Mouse (Mus musculus) natural killer cell, adult 2 months (primary cell): ENCODE results near the gene Ifnlr1.

Experiments used
- DNase-seq, 2 experiments: peaks; one replicate each; pipeline ENCODE4 v3.0.0; 2022; ENCODE audit warnings: low spot score in 2 of 2

The Ifnlr1 gene

GRCm38 (mm10) chr4:135743520-135743919, 57.4 kb downstream of the Ifnlr1 start:
- no peak for DNase-seq

DNA sequence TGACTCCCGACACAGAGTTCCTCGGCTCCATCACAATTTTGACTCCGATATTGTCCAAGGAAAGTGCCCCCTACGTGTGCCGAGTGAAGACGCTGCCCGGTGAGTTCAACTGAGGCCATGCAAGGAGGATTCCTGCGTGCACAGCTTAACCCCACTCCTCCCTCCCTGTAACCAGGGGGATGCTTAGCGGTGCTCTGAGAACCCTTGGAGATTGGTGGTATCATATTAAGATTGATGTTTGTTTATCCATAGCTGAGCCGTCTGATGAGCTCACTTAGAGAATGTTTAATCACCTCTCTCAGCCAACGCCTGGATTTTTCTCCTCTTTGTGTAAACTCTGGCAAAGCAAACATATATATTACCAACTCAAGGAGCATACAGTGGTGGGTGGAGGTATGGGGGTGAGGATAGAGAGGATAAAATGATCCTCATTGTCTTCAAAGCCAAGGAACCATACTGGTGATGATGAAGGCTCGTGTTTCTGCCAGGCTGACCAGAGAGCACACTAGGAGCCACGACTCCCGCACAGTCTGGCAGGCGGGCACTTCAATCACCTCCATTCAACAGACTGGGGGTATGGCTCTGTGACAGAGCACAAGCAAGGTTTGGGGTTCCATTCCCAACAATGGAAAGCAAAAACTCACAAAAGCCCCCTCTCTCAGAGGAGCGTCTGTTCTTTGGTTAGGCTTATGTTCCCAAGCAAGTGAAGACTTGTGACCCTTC, 58.8 kb downstream of the Ifnlr1 start:
- no peak for DNase-seq

DNA sequence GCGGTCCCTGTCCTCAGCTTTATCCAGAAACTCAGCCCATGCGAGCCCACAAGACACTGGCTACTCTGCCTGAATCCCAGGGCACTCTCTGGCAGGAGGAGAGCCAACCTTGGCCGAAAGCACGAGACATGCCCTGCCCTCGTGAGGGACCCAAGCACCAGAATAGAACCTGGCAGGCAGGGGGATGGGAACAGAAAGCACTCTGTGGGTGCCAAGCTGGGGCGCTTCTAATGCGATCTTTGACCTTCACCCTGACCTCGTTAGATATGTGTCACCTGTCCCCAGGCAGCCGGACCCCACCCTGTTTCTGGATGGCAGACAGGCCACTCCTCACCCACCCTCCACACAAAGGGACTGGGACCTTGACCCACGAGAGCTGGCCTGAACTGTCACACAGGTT, 59.5 kb downstream of the Ifnlr1 start:
- DNase-seq = no peak

- DNase-seq = no peak
Measured at GRCm38 (mm10) chr4:135750896-135751295, 64.8 kb downstream of the Ifnlr1 start.

- DNase-seq = no peak
Measured at GRCm38 (mm10) chr4:135752106-135752778, 66.2 kb downstream of the Ifnlr1 start.

GRCm38 (mm10) chr4:135752779-135753164, 66.7 kb downstream of the Ifnlr1 start:
- no peak for DNase-seq
